Mouse (Mus musculus): ENCODE results near the gene Mxd4.
A peak's percentile ranks its signal among the peaks of the same experiment; 100 is the strongest.

The Mxd4 gene

DNA sequence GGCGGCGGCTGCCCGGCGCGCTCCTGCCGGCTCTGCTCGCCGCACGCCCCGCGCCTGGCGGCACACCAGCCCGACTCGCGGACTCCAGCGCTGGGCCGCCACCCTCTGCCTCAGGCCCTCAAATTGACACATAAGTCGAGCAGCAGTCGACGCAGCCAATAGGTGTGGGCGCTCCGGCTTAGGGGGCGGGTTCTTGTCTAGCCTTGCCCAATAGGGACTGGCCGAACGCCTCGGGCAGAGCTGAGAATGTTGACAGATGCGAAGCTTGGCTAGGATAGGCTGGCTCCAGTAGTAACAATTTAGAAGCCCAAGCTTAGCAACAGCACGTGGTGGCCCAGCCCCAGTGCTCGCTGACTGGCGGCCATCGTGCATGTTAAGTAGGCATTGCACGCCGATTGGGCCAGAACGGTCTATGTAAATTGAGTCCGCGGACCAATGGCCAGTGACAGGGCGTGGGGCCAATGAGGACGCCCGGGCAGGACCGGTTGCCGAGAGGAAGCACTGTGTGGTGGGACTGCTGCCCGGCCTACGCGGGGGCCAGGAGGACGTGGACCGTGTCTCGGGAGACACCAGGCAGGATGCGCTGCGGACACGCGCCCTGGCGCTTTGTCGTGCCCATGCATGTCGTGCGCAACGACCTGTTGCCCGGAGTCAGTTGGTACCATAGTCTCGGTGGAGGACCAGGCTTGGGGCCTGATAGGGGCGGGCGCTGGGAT is at the start of gene Mxd4:
TSS of gene Mxd4 (minus strand) at position 120 of the 716 bp plus-strand sequence.
- DNase-seq (ENCODE audit: extremely low read depth, low read depth, low spot score), result peak; percentile 99

DNA sequence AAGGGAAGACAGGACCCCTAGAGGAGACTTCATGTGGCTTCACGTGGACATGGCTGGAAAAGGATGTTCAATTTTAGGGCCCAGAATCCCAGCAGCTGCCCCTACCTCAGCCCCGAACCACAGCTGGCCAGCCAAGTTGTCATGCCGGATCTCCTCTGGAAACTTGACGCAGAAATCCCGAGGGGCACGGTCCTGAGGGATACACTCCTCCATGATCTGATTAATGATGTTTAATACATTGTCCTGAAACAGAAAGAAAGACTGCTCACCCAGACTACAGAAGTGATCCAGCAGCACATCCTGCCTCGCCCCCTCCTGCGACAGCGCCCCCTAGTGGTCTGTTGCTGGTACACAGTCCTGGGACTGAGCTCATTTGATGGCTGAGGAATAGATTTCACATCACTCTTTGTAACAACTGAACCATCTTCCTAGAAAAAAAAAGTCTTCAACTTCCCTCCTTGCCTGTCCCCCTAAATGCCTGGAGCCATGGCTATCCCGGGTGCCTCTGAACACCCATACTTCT is 48.4 kb upstream of the Mxd4 start:
- DNase-seq (ENCODE audit: extremely low read depth, low read depth, low spot score), result no peak

DNA sequence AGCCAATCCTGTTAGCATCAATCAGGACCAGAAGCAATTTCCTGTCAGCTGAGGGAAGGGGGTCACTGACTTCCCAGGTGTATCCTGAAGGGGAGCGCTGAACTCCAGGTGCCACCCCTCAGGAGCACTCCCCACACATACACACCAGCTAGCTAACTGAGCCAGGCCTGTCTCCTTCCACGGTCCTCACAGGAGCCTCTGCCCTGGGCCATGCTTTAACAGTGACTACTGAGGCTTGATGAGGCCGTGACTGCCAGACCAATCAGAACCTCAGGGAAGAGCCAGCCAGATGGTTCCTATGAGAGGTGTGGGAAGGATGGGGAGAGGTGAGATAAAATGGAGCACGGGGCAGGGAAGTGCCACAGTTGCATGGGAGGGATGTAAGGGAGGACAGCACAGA is 47.5 kb upstream of the Mxd4 start:
- DNase-seq (ENCODE audit: extremely low read depth, low read depth, low spot score), result no peak

DNA sequence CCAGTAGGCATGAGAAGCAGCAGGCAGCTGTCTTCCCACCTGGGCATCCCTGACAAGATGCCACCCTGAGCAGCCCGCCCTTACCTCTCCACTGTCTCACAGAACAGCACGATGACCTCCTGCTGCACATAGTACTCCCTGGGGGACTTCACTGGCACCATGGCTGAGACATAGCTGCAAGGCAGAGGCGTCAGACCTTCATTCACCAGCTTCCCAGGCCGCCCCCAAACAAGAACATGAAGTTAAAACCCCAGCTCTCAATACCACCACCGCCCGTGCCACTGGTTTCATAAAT is 45.6 kb upstream of the Mxd4 start:
- no peak for DNase-seq (ENCODE audit: extremely low read depth, low read depth, low spot score)

DNA sequence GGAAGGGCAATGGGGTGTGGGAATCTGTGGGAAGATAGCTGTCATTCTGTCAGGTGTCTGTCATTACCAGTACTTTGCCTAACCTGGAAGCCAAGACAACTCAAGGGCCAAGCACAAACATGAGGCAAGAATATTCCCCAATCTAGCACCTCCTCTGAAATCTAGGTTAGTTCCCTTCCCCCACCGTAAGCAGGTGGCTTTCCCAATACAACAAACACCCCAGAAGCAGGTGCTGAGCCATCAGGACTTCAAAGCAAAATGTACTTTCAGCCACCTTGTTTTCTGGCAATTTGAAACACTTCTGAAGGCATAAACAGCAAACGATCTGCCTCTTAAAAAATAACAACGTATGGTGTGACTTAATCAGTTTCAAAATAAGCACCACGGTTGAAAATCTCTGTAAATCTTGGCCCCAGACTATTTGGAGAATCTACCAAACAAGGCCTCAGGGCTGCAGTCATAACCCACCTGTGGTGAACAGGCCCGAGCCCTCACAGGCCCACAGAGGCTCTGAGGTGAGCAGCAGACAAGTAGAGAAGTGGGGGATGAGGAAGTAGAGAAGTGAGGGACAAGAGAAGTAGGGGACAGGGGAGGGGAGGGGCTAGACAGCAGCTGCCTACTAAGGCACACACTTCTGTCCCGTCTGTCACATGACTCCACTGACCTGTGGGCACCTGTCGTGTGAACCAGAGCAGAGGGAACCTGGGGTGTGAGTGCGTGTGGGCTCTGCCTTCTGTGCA is 45.1 kb upstream of the Mxd4 start:
- no peak for DNase-seq (ENCODE audit: extremely low read depth, low read depth, low spot score)

DNA sequence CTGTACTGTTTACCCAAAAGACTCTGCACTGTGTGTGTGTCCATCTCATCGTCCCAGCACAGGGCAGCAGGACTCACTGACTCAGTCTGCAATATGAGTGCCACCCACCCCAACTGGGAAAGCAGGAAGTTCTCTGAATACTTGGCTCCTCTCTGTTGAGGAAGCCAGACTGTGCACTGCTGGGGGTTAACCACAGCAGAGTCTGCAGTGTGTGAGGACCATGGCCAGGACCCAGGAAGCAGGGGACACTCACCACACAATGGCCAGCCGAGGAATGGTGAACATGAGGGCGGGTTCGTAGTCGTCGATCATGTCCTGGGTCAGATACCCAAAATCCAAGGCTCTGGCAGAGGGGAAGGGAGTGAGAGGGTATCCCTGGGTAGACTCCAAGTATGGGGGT is 44.4 kb upstream of the Mxd4 start:
- no peak for DNase-seq (ENCODE audit: extremely low read depth, low read depth, low spot score)

DNA sequence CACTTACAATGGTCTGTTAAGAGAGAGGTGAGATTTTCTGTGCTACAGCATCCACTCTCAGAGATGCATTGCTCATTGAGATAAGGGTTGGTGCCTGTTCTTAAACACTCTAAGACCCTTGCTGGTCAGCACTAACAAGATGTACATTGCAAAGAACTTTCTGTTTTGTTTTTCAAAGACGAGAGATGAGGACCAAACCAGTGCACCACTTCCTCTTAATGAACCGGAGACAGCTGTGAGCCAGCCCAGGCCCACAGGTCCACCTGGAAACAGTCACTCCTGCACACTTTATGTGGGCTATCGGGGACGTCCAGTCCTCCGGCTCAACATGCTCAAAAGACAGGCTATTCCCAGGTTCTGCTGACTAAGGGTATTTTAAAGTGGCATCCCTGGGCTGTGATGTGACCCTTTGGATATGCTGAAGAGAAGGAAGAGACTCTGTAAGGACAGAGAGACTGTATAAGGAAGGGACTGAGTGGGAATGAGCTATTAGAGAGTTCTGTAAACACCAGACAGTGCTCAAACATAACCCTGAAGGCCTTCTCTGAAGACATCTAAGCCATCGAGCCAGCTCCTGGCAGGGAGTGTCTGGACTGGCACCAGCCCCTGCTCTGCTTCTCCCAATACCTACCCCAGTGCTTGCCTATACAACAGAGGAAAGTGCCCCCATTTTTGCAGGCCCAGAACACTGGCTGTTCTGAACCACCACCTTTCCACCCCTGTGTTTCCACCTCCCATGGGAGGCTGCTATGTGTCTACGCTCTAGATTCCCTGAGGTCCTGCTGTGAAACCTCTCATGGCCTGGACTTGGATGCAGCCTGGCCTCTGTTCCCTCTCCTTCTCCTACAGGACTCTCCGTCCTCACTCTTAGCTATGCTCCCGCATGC is 43.3 kb upstream of the Mxd4 start:
- no peak for DNase-seq (ENCODE audit: extremely low read depth, low read depth, low spot score)

DNA sequence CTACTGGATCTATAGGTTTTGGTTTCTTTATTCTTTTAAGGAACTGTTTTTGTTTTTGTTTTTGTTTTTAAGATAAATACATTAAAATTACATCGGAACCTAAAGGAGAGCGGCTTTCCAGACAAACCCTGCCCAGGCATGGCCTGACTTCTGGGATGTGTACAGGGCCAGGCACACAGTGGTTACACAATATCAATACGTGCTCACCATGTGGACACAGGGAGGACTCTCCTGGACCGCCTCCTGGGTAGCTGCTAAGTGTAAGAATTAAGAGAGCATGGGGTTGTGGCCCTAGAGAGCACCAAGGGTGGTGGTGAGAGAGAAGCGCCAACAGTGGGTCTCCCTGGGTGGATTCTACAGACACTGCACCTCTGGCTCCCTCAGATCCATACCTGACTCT is 42.0 kb upstream of the Mxd4 start:
- DNase-seq (ENCODE audit: extremely low read depth, low read depth, low spot score), result no peak

DNA sequence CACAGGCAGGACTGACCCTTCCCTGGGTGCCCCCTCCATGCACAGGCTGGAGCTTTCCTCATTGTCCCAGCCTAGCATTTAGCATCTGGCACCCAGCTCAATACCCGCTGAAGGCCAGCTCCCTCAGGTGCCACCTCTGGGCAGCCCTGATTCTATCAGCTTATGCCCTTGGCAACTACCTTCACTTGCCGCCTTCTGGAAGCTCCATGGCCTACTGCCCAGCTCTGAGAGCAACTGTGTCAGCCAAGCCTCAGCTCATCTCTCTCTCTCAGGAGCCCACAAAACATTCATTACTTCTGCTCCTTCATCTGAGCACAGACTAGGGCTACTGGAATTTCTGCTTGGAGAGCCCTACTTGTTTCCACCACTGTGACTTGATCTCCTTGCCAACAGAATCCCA is 38.0 kb upstream of the Mxd4 start:
- no peak for DNase-seq (ENCODE audit: extremely low read depth, low read depth, low spot score)

DNA sequence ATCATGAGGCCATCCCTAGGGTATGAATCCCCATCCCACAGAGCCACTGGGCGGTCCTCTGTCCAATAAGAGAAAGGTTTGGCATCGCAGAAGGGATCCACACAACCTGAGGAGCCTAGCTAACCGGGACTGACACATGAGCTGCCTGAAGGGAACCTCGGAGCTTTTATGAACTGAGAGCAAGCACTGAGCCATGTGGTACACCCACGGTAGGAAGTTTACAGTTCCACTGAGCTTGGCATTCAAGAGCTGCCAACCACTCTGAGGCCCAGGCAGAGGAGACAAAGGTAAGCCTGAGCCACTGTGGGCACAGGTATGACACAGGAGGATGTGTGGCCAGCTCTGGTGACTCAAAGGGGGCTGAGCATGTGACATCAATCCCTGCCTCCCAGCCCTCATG is 37.0 kb upstream of the Mxd4 start:
- no peak for DNase-seq (ENCODE audit: extremely low read depth, low read depth, low spot score)

DNA sequence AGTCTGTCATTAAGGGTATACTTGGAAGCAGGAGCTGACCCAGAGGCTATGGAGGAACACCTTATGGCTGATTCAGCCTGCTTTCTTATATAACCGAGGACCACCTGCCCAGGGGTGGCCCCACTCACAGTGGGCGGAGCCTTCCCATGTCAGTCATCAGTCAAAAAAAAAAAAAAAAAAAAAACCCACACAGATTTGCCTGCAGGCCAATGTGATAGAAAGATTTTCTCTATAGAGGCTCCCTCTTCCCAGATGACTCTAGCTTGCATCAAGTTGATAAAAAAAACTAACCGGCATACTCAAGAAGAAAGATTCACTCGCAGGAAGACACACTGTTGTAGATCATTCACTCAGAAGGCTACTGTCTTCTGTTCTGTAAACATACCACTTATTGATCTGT is 32.5 kb upstream of the Mxd4 start:
- DNase-seq (ENCODE audit: extremely low read depth, low read depth, low spot score), result no peak

DNA sequence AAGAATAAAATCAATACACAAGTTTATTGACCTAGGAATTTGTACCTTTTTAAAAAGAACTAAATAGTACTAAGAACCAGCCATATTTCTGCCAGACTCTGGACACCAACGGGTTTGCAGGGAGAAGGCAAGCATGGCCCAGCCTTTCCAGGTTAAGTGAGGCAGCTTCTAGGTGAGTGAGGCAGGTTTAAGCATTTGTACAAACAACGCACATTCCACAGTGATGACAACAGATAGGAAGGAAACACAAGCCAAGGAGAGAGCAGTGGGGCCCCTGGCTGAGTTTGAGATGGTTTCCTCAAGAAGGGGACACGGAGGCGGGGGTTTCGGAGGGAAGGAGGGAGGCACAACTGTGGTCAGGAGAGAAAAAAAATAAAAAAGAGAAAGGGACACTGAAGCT is 31.2 kb upstream of the Mxd4 start:
- no peak for DNase-seq (ENCODE audit: extremely low read depth, low read depth, low spot score)

DNA sequence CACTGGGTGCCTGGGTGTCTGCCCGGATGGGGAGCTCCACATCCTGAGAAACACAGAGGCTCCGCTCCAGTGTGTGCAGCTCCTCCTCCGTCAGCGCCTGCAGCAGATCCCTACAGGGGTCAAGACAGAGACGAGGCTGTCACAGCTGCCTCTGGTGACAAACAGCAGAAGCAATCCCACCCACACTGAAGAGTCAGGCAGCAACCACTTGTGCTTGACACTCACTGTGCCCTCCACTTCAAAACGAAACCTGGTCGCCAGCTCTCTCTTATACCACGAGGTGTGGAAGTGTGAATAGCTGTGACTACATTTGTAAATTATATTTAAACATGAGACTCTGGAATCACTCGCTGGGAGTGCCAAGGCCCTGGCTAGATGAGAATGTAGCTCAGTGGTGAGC is 30.2 kb upstream of the Mxd4 start:
- no peak for DNase-seq (ENCODE audit: extremely low read depth, low read depth, low spot score)

DNA sequence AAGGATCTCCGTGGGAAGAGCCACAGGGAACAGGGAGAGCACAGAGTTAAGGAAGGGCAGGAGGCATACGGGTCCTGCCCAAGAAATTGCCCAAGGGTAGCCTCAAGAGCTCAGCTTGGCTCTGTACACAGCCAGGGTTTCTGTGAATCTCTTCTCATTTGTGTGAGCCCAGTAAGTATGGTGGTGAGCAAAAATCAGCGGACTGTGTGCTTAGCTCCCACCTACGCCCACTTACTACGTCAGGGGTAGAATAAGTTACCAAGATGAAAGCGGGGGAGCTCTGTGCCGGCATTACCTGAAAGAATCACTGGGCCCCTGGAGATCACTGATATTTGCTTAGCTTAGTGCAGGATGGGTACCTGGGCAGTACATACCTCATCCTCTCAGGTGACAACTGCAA is 28.5 kb upstream of the Mxd4 start:
- no peak for DNase-seq (ENCODE audit: extremely low read depth, low read depth, low spot score)

DNA sequence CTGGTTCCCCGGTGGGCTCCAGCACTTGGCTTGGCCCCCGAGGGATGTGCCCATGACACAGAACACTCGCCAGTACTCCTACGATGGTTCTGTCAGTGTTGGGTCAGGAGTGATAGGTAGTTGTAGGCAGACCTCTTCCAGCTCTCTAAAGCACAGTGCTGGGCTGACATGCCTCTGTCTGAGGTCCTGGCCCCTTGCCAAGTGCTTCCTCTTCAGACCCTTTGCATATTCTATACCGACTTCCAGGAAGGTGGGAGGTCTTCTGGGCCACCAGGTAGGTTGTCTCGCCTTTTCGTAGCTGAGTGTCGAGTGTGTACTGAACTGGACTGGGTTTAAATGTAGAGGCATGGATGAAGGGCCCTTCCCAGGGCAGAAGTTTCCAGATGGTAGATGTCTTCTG is 26.1 kb upstream of the Mxd4 start:
- no peak for DNase-seq (ENCODE audit: extremely low read depth, low read depth, low spot score)

DNA sequence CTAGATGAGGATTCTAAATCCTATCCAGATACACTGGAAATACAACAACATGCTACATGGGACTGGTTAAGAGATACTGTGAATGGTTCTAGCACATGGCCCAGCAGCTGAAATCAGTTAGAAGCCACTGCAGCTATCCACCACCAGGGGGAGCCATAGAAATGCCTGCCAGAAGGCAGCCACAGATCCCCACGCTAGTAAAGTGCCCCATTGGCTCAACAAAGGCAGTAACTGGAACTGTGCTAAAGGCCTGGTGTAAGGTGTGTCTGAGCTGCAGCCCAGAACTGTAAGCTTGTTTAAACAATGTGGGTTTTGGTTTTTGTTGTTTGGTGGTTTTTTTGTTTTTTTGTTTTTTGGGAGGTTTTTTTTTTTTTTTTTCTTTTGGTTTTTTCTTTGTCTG is 22.8 kb upstream of the Mxd4 start:
- no peak for DNase-seq (ENCODE audit: extremely low read depth, low read depth, low spot score)

DNA sequence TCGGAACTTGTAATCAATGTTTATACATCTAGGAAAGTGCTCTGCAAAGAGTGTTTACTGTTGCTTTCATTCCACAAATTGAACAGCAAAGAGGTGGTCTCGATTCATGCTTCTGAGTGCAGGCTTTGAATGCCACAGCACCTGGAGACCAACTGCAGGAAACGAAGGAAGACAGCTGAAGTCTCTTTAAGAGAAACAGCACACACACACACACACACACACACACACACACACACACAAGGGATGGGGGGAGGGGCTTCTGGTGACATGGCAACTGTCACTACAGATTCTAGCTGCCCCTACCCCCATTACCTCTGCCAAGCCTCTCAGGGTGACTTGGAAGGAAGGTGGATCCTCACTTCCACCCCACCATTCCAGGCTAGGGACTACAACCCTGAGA is 20.0 kb upstream of the Mxd4 start:
- no peak for DNase-seq (ENCODE audit: extremely low read depth, low read depth, low spot score)

DNA sequence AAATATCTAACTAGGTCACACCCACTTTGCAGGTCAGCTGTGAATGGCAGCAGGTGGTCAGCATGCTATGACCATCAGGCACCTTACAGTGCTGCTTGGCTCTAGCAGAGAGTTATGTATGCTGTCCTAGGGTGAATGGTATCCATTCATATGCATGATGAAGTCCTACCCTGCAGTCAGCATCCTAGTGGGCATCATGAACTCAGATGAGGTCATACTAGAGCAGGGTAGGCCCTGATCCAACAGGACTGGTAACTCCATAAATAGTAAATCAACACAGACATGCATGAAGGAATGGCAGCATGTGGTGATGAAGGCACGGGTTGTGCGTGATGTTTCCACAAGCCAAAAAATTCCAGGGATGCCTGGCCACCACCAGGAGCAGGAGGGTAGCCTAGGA is 18.3 kb upstream of the Mxd4 start:
- no peak for DNase-seq (ENCODE audit: extremely low read depth, low read depth, low spot score)

DNA sequence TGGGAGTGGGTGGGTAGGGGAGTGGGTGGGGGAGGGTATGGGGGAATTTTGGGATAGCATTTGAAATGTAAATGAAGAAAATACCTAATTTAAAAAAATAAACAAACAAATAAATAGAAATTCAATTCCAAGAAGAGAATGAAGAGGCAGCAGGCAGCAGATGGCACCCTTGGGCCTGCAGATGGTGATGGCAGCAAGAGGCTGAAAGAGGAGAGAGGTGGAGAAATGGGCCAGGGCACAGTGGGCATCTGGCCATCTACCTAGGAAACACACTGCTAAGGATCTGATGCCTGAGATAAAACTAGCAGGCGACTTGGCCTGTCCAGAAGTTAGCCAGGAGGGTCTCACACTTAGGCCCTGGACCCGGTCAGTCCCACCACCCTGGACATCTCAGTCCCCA is 17.4 kb upstream of the Mxd4 start:
- no peak for DNase-seq (ENCODE audit: extremely low read depth, low read depth, low spot score)

DNA sequence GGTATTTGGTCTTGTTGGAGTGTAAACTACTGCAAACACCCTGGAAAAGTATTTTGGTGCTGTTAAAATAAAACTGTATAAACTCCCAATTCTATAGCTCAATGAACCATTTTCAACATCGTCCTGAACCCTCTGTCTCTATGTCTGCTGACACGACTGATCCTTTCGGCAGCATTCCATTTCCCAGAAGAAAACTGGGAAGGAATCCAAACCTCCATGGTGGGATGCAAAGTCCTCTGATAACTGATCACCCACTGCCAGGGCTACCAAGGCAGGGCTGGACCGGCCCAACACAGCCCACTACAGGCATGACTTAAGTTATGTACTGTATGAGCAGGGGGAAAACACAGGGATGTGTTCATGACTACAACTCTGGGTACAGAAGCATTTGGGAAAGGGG is 14.5 kb upstream of the Mxd4 start:
- no peak for DNase-seq (ENCODE audit: extremely low read depth, low read depth, low spot score)

DNA sequence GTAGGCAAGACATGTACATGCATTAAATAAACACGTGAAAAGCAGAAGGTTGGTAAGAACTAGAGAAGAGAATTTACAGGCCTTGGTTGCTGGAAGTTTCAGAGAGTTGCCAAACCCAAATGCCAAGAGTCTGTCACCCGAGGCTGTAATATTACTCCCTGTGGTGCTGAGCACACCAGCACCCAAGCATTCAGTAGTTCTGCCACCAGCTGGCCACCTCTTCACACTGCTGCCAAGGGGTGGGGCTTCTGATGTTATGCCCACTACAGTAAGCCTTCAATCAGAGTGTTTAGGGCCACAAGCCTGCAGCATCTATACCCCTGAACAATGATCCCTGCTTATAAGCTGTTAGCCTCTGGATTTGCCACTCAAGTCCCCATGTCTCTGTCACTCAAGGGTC is 13.9 kb upstream of the Mxd4 start:
- DNase-seq (ENCODE audit: extremely low read depth, low read depth, low spot score), result no peak

DNA sequence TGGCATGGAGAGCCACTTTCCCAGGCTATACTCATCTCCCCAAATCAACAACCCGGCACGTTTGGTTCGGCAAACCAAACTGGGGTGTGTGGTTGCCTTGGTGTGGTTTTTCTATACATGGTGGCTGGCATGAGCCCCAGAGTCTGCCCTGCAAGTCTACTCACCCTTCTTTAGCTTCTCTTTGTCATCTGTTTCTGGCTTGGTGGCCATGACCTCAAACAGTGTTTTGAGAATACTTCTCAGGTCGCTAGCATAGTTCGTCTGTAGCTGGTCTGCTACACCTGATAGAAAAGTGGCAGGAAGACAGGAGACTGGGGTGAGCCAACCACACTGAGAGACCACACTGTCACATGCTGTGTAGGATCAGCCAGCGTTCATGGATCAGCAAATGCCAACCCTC is 11.1 kb upstream of the Mxd4 start:
- DNase-seq (ENCODE audit: extremely low read depth, low read depth, low spot score), result no peak

All from fat pad, adult 2 months (tissue).